Mouse (Mus musculus): ENCODE results near the gene Mtcl1.
A peak's percentile ranks its signal among the peaks of the same experiment; 100 is the strongest.

Mtcl1 gene

GRCm38 (mm10) chr17:66410884-66411426 is 38.6 kb downstream of the Mtcl1 start:
- no peak for DNase-seq (ENCODE audit: inconsistent age in 2 of 2, low spot score in 1 of 2)

GRCm38 (mm10) chr17:66409070-66409605 is 40.4 kb downstream of the Mtcl1 start:
- no peak for DNase-seq (ENCODE audit: inconsistent age in 2 of 2, low spot score in 1 of 2)

GRCm38 (mm10) chr17:66408400-66408799 is 41.1 kb downstream of the Mtcl1 start:
- DNase-seq (ENCODE audit: inconsistent age in 2 of 2, low spot score in 1 of 2), result no peak

DNA sequence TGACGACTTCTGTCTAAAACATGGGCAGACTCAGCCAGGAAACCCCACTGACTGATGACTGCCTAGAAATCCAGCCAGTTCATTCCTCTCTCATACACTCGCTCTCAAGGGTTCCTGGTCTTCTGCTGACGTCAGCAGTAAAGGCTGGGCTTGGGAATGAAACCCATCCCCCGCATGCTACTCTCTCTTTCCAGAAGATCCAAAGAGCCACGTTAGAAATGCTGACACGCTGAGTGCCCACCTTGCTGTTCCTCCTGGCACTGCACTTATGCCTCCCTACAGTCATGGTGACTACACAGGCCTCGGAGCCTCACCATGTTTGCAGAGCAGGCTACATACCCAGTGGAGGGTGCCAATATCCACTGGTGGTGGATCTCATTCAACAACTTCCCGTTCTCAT is 41.7 kb downstream of the Mtcl1 start:
- DNase-seq (ENCODE audit: inconsistent age in 2 of 2, low spot score in 1 of 2), result no peak

DNA sequence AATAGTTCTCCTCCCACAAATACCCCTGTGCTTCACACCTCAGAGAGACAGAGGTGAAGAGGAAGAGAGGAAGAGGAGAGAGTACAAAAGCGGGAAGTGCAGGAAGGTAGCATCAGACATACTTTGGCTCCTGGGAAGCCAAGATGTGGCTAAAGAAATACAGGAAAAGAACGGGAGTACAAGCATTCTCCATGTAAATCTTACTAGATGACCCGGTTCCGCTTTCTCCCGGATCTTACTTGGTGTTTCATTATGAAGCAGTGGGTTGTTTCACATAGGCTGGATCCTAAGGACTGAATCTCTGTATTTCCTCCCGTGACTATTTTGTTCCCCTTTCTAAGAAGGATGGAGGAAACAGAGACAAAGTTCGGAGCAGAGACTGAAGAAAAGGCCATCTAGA is 43.9 kb downstream of the Mtcl1 start:
- no peak for DNase-seq (ENCODE audit: inconsistent age in 2 of 2, low spot score in 1 of 2)

- DNase-seq (ENCODE audit: inconsistent age in 2 of 2, low spot score in 1 of 2), result peak; percentile 87 to 92
Measured at GRCm38 (mm10) chr17:66404883-66405590, 44.5 kb downstream of the Mtcl1 start.

DNA sequence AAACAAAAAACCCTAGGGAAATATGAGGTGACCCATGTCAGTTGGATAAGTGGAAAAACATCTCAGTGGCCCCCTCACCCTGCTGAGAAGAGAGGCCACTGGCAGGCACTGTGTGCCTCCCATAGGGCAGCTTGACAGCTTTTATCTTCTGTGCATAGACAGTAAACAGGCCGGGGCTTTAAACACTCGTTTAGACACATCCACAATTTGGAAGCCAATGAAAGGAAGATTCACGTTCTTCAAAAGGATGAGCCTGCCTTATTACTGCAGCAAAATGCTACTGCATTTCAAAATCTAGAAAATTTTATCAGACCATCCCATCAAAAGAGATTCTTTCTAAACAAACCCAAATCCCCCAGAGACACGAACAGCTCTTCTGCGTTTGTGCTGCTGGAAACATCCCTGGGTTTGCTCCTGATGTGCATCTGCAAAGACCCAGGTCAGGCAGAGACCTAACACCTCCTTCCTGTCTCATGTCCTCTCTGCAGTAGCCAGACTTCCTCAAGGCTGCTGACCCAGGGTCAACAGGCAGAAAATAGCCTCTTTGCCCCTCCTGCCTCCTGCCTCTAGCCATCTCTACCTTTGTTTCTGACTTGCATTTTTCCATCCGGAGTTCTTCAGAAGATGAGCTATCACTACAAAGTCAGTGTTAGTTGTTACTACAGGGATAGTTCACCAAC is 46.6 kb downstream of the Mtcl1 start:
- peak in 1 of 2 experiments; percentile 30 for DNase-seq (ENCODE audit: inconsistent age in 2 of 2, low spot score in 1 of 2)

DNA sequence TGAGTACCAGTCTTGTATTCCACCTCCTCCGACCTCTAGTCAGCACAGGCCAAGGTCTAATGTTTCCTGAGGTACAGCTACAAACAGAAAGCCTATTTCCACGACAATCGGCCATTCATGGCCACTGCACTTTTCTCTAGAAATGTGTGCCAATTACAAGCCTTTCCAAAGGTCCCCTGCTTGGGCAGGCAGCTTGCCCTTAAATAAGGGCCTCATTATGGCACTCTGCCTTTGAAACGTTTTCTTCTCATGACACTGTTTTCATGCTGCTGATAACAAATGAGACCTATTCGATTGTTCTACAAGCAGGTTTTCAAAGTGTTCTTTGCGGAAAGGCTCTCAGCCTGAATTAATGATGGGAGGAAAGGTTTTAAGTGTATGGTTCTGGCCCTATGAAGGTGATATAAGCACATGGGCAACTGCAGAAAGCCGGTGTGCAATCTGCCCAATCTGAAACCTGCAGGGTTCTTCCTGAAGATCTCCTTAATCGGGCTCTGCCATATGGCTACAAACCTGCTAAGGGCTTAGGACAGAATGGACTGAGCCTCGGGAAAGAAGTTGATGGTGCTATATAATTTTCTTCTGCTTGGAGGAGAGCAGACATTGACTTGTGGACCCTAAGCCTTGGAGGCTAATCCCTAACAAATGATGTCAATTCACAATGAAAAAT is 47.8 kb downstream of the Mtcl1 start:
- peak in 1 of 2 experiments; percentile 36 for DNase-seq (ENCODE audit: inconsistent age in 2 of 2, low spot score in 1 of 2)

GRCm38 (mm10) chr17:66399780-66400179 is 49.8 kb downstream of the Mtcl1 start:
- DNase-seq (ENCODE audit: inconsistent age in 2 of 2, low spot score in 1 of 2), result no peak

DNA sequence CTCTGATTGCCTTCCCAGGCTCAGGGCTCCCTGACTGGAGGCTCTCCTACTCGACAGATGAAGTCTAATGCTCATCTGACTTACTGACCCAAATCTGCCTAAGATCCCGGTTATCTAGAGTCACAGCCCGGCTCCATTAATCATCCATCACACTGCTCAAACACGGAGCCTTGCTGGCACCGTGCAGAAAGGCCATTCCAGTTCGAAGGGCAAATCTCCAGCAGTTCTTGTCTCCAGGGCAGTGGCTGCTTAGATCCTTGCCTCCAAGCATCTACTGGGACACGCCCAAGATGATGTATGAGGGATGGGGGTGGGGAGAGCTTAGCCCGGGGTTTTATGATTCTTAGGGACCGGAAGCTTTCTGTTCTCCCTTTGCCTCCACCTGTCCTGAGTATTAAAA is 55.0 kb downstream of the Mtcl1 start:
- peak; percentile 43 to 72 for DNase-seq (ENCODE audit: inconsistent age in 2 of 2, low spot score in 1 of 2)

- DNase-seq (ENCODE audit: inconsistent age in 2 of 2, low spot score in 1 of 2), result no peak
Measured at GRCm38 (mm10) chr17:66388307-66388706, 61.2 kb downstream of the Mtcl1 start.

- DNase-seq (ENCODE audit: inconsistent age in 2 of 2, low spot score in 1 of 2), result no peak
Measured at GRCm38 (mm10) chr17:66381338-66381737, 68.2 kb downstream of the Mtcl1 start.

DNA sequence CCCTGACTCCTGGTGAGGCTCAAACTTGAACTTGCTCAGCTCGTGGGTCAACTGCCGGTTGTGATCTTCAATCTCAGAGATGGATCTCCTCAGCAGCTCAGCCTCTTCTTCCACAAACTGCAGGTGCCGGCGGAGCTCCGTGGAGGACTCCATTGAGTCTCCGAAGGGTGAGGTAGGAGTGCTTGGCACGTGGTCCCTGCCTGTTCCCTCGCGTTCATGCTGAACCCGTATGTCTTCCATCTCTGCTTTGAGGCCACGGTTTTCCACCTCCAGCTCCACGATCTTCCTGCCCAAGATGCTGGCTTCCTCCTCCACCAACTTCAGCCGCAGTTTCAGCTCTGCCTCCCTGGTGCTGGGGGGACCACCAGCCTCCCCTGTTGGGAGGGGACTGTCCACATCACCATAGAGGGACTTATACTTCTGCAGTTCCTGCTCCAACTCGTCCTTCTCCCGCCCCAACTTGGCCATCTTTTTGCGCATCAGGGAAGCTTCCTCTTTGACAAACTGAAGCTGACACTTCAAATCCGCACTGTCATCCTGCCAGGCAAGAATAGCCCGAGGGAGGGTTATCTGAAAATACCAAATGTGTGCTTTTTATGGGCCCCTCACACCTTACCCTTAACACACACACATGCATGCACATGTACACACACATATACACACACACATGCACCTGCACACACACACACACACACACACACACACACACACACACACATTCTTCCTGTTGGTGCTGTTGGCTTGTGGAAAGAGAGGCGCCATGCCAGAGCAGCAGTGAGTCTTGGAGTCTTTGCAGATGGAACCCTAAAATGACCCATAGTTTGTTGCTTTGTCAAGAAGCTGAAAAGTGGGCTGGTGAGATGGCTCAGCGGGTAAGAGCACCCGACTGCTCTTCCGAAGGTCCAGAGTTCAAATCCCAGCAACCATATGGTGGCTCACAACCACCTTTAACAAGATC is 69.4 kb downstream of the Mtcl1 start:
- DNase-seq (ENCODE audit: inconsistent age in 2 of 2, low spot score in 1 of 2), result no peak

DNA sequence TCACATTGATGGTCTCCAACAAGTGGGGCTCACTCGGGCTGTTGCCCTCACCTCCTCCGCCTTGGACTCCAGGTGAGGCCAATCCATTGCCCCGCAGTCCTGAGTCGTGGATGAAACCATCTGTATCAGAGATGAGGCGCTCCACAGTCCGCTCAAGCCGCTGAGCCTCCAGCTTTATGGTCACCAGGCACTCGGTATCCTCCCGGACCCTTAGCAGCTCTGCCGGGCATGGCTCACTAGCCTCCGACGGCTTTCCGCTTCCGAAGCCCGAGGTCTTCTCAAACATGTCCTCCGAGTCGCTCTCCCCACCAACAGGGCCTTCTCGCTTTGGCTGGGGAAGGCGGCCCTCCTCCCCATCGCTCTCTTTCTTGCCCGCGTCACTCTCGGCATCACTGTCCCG is 70.2 kb downstream of the Mtcl1 start:
- no peak for DNase-seq (ENCODE audit: inconsistent age in 2 of 2, low spot score in 1 of 2)

GRCm38 (mm10) chr17:66378127-66378526 is 71.4 kb downstream of the Mtcl1 start:
- DNase-seq (ENCODE audit: inconsistent age in 2 of 2, low spot score in 1 of 2), result no peak

DNA sequence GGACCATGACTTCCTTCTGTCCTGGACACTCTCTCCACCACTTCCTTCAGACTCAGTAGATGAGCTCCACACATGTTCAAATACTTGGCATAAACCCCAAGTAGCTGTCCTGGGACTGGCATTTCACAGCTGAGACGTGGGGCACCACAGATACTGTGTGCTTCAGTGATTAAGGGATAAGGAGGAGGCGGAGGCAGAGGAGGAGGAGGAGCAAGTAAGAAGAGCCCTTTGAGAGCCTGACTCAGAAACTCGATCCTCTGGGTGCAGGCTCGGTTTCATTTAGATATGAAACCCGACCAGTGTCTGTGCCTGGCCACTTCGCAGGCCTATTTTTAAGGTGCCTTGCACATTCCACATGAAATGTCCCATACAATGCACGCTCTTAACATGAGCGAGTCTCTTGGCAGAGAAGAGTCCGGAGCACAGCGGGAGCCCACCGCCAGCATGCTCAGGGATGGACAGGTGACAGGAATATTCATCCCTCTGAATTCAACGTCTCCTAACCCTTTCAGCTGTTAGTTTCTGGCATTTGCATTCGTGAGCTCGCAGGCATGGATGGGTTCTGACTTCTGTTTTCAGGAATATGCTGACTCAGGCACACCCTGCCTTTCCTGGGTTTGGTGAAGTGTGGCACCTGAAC is 74.8 kb downstream of the Mtcl1 start:
- DNase-seq (ENCODE audit: inconsistent age in 2 of 2, low spot score in 1 of 2), result no peak

DNA sequence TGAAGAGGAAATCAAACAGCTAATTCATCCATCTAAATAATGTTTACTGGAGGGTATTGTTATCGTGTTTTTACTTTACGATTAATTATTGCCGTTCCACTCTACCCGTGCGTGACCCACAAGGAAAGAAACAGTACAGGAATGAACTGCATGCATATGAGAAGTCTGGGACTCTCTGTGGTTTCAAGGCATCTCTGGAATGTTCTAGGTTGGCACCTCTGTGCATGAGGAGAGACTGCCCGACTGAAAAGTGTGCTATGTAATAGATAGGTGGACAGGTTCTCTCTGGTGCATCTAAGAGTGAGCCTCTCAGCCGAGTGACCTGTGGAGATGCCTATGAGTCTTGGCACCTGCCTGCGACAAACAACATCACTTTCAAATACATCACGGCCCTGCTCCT is 78.7 kb downstream of the Mtcl1 start:
- DNase-seq (ENCODE audit: inconsistent age in 2 of 2, low spot score in 1 of 2), result no peak

GRCm38 (mm10) chr17:66369777-66370176 is 79.8 kb downstream of the Mtcl1 start:
- DNase-seq (ENCODE audit: inconsistent age in 2 of 2, low spot score in 1 of 2), result no peak

- no peak for DNase-seq (ENCODE audit: inconsistent age in 2 of 2, low spot score in 1 of 2)
Measured at GRCm38 (mm10) chr17:66368127-66368526, 81.4 kb downstream of the Mtcl1 start.

DNA sequence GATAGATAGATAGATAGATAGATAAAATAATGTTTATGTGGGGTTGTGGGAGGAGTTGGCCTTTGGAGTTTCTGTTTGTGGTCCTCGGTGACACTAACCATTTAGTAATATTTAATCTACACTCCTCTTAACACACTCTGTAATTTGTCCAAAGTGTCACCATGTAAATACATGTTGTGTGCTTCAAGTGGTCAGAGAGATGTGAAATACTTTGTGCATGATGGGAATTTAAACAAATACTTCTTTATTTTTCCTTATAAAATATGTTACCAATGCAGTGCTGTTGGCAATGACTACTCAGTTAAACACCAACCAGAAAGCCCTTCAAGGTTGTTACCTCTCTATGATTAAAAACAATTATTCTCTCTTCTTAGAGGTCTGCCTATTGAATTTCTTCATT is 83.9 kb downstream of the Mtcl1 start:
- DNase-seq (ENCODE audit: inconsistent age in 2 of 2, low spot score in 1 of 2), result no peak
